Mouse (Mus musculus): ENCODE results near the gene Trim29. TPM values are rescaled to one million over a fixed set of nuclear protein-coding genes. Genes with fewer than 3 reads are reported as not detected.

The Trim29 gene
- polyA plus RNA-seq (2012; rRNA removed) = 6.1 and 25.1 TPM in 2 replicates

- no peak for DNase-seq
- Histone ChIP-seq H3K4me1 (ENCODE audit: control insufficient read depth, insufficient read depth, low read length) (no peaks in the 10 kb centered on the region), H3K4me3 (replicated peaks; ENCODE audit: extremely low read depth, low read depth, low read length) (no peak within 1 kb of the TSS)
- TF ChIP-seq POLR2A (IDR thresholded peaks at IDR 0.05; ENCODE audit: borderline replicate concordance, extremely low read depth, low read depth, low read length) (no peak), CTCF (IDR thresholded peaks at IDR 0.05; ENCODE audit: insufficient read depth, low read length) (no peak)
- WGBS = 51% methylated on average over 12 of the region's 12 CpGs
Observed at GRCm38 (mm10) chr9:43310538-43310937, at the start of gene Trim29. Trim29 (plus strand) TSS chr9:43310848.

GRCm38 (mm10) chr9:43261124-43261907 is 49.3 kb upstream of the Trim29 start:
- Histone ChIP-seq H3K4me1 (ENCODE audit: control insufficient read depth, insufficient read depth, low read length) (no peaks in the 10 kb centered on the region; the same call in 1 of the 2 replicates), H3K4me3 (replicated peaks; ENCODE audit: extremely low read depth, low read depth, low read length) (no peak overlapping the region)
- WGBS = 62% methylated on average over 4 of the region's 4 CpGs
- TF ChIP-seq POLR2A (IDR thresholded peaks at IDR 0.05; ENCODE audit: borderline replicate concordance, extremely low read depth, low read depth, low read length) = no peak
- TF ChIP-seq CTCF (IDR thresholded peaks at IDR 0.05; ENCODE audit: insufficient read depth, low read length) = no peak
- no peak for DNase-seq

- DNase-seq = no peak
- WGBS = 56% methylated on average over 2 of the region's 2 CpGs
- Histone ChIP-seq H3K4me3 (replicated peaks; ENCODE audit: extremely low read depth, low read depth, low read length) (no peak overlapping the region), H3K4me1 (ENCODE audit: control insufficient read depth, insufficient read depth, low read length) (no peaks in the 10 kb centered on the region; the same call in 1 of the 2 replicates)
- TF ChIP-seq CTCF (IDR thresholded peaks at IDR 0.05; ENCODE audit: insufficient read depth, low read length) (no peak), POLR2A (IDR thresholded peaks at IDR 0.05; ENCODE audit: borderline replicate concordance, extremely low read depth, low read depth, low read length) (no peak)
Observed at GRCm38 (mm10) chr9:43261941-43262340, 48.7 kb upstream of the Trim29 start.

- DNase-seq = no peak
- TF ChIP-seq POLR2A (IDR thresholded peaks at IDR 0.05; ENCODE audit: borderline replicate concordance, extremely low read depth, low read depth, low read length) = no peak
- TF ChIP-seq CTCF (IDR thresholded peaks at IDR 0.05; ENCODE audit: insufficient read depth, low read length) = no peak
- 66% methylated on average over 4 of the region's 4 CpGs for WGBS
- no peaks in the 10 kb centered on the region; the same call in 1 of the 2 replicates for H3K4me1 ChIP-seq (ENCODE audit: control insufficient read depth, insufficient read depth, low read length)
- H3K4me3 ChIP-seq (replicated peaks; ENCODE audit: extremely low read depth, low read depth, low read length) = no peak overlapping the region
Observed at GRCm38 (mm10) chr9:43262390-43262789, 48.3 kb upstream of the Trim29 start.

- H3K4me3 ChIP-seq (replicated peaks; ENCODE audit: extremely low read depth, low read depth, low read length) = no peak overlapping the region
- TF ChIP-seq POLR2A (IDR thresholded peaks at IDR 0.05; ENCODE audit: borderline replicate concordance, extremely low read depth, low read depth, low read length) (no peak), CTCF (IDR thresholded peaks at IDR 0.05; ENCODE audit: insufficient read depth, low read length) (no peak)
- no peaks in the 10 kb centered on the region; the same call in 1 of the 2 replicates for H3K4me1 ChIP-seq (ENCODE audit: control insufficient read depth, insufficient read depth, low read length)
- 70% methylated on average over 9 of the region's 9 CpGs for WGBS
- DNase-seq = no peak
Observed at GRCm38 (mm10) chr9:43262811-43263550, 47.7 kb upstream of the Trim29 start.

GRCm38 (mm10) chr9:43263946-43264451 is 46.6 kb upstream of the Trim29 start:
- 46% methylated on average over 11 of the region's 11 CpGs for WGBS
- no peaks in the 10 kb centered on the region; the same call in 1 of the 2 replicates for H3K4me1 ChIP-seq (ENCODE audit: control insufficient read depth, insufficient read depth, low read length)
- DNase-seq = no peak

GRCm38 (mm10) chr9:43265194-43265593 is 45.5 kb upstream of the Trim29 start:
- no peak for DNase-seq
- WGBS = 70% methylated on average over 9 of the region's 9 CpGs
- TF ChIP-seq POLR2A (IDR thresholded peaks at IDR 0.05; ENCODE audit: borderline replicate concordance, extremely low read depth, low read depth, low read length) (no peak), CTCF (IDR thresholded peaks at IDR 0.05; ENCODE audit: insufficient read depth, low read length) (no peak)
- Histone ChIP-seq H3K4me1 (ENCODE audit: control insufficient read depth, insufficient read depth, low read length) (no peaks in the 10 kb centered on the region; the same call in 1 of the 2 replicates), H3K4me3 (replicated peaks; ENCODE audit: extremely low read depth, low read depth, low read length) (no peak overlapping the region)

More at GRCm38 (mm10) chr9:43263946-43264451, 46.6 kb upstream of the Trim29 start:
- TF ChIP-seq POLR2A (IDR thresholded peaks at IDR 0.05; ENCODE audit: borderline replicate concordance, extremely low read depth, low read depth, low read length) = no peak
- TF ChIP-seq CTCF (IDR thresholded peaks at IDR 0.05; ENCODE audit: insufficient read depth, low read length) = no peak
- H3K4me3 ChIP-seq (replicated peaks; ENCODE audit: extremely low read depth, low read depth, low read length) = no peak overlapping the region

GRCm38 (mm10) chr9:43267357-43267756 is 43.3 kb upstream of the Trim29 start:
- TF ChIP-seq POLR2A (IDR thresholded peaks at IDR 0.05; ENCODE audit: borderline replicate concordance, extremely low read depth, low read depth, low read length) (no peak), CTCF (IDR thresholded peaks at IDR 0.05; ENCODE audit: insufficient read depth, low read length) (peak; percentile 42)
- H3K4me3 ChIP-seq (replicated peaks; ENCODE audit: extremely low read depth, low read depth, low read length) = no peak overlapping the region
- WGBS = 72% methylated on average over 8 of the region's 8 CpGs
- peak; percentile 13 for DNase-seq
- no peaks in the 10 kb centered on the region; the same call in 1 of the 2 replicates for H3K4me1 ChIP-seq (ENCODE audit: control insufficient read depth, insufficient read depth, low read length)

GRCm38 (mm10) chr9:43269166-43269565 is 41.5 kb upstream of the Trim29 start:
- no peak for DNase-seq
- no peak overlapping the region for H3K4me3 ChIP-seq (replicated peaks; ENCODE audit: extremely low read depth, low read depth, low read length)
- no peak for TF ChIP-seq CTCF (IDR thresholded peaks at IDR 0.05; ENCODE audit: insufficient read depth, low read length)
- TF ChIP-seq POLR2A (IDR thresholded peaks at IDR 0.05; ENCODE audit: borderline replicate concordance, extremely low read depth, low read depth, low read length) = no peak
- H3K4me1 ChIP-seq (ENCODE audit: control insufficient read depth, insufficient read depth, low read length) = no peaks in the 10 kb centered on the region
- WGBS = 23% methylated on average over 8 of the region's 8 CpGs

Measured in lung, adult 2 months (tissue).